Mouse (Mus musculus): ENCODE results near the gene H2-Eb2.

GRCm38 (mm10) chr17:34309683-34310385 is 15.6 kb upstream of the H2-Eb2 start:
- peak; percentile 62; the same call in 1 of the 2 replicates for TF ChIP-seq POLR2A (IDR thresholded peaks at IDR 0.05; ENCODE audit: control insufficient read depth, low read depth, low read length)
- TF ChIP-seq CTCF (IDR thresholded peaks at IDR 0.05; ENCODE audit: control insufficient read depth, insufficient read depth, insufficient replicate concordance, low read depth, low read length) = no peak

All from testis, adult 2 months (tissue).